Mouse (Mus musculus) ovary, postnatal 36 days (tissue): Measurements from ENCODE around the gene Dis3l2.

ENCODE experiments used
- DNase-seq: peaks from one replicate; pipeline ENCODE4 v3.0.0; 2022; ENCODE audit warnings: low spot score, mixed read lengths

The Dis3l2 gene

DNA sequence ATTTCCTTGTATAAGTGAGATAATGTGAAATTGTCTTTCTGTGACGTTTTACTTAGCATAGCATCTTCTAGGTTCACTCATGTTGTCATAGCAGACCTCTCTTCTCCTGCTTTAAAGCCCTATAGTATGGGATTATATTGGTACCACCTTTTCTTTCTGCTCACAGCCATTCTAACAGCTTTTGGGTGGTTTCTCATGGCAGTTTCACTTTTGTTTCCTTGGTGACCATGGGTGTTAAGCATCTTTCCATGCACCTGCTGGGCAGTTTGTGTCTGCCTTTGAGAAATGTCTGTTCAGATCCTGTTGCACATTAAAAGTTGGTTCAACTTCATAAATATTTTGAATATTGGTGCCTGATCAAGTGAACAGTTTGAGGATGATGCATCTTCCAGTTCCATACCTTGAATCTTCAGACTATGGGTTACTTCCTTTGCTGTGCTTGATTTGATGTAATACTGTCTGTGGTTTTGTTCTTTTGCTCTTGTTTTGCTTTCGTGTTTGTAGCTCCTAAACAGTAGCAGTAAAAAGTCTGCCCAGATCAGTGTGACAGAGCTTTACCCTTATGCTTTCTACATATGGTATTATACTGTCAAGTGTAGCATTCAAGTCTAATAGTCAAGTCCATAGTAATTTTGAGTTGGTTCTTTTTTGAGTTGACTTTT lies 29.7 kb downstream of the Dis3l2 start:
- DNase-seq: no peak

DNA sequence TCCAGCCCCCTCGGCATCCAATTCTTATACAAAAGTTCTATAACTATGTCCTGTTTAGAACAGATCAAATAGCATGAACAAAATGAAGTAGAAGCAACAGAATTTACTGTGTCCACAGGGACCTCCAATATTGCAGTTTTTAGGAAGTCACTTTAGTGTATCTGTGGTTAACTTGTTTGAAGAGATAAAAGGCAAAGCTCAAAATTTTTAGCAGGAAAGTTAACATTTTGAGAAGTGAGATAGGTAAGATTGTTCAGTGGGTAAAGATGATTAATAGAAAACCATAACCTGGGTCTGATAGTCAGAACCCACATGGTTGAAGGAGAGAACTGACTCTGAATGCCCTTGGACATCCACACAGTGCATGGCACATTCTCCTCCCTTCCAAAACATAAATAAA lies 32.8 kb downstream of the Dis3l2 start:
- DNase-seq: no peak

DNA sequence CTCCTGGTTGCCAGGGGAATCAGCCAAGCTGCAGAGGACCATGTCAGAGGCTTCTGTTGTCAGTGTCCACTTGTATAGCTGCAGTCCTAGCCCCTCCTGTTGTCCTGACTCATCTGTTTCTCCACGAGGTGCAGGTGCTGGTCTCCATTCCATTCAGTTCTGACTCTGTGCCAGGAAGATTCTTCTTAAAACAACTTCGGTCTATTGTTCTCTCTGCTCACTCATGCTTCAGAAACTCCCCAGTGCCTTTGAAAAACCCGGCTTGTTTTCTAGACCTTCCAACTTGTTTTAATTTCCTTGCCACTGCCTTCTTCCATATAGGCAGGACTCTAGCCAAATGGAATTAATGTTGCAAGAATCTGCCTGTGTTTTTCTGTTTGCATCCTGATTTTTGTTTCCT lies 39.3 kb downstream of the Dis3l2 start:
- DNase-seq: no peak

DNA sequence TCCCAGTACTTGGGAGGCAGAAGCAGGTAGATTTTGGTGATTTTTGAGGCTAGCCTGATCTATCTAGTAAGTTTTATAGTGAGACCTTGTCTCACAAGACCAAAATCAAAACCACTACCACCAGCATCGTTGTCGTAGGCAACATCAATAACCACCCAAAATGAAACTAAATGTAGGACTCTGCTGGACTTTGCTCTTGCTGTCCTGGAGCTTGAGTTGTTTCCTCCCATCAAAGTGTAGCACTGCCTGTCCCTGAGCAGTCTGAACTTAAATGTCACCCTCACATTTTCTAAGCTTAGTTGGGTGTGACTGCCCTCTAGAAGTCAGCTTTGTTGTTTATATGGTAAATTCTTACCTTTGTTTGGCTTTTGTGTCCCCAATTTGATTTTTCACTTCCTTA lies 43.4 kb downstream of the Dis3l2 start:
- no peak for DNase-seq

DNA sequence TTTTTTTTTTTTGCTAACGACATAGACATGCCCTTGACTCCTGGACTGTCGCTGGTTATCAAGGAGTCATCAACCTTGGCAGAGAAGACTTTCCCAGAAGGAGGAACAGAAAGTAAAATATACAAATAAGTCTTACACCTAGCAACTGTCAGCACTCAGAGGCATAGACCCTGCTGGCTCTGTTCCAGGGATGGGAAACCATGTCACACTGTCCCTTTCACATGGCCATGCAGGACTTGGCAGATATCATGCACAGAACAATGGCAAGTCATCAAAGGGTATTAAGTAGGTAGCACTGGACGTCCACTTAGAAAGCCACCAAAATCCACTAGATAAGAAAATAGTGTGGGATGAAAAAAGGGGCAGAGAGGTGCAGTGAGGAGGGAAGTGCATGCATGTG lies 46.5 kb downstream of the Dis3l2 start:
- no peak for DNase-seq

DNA sequence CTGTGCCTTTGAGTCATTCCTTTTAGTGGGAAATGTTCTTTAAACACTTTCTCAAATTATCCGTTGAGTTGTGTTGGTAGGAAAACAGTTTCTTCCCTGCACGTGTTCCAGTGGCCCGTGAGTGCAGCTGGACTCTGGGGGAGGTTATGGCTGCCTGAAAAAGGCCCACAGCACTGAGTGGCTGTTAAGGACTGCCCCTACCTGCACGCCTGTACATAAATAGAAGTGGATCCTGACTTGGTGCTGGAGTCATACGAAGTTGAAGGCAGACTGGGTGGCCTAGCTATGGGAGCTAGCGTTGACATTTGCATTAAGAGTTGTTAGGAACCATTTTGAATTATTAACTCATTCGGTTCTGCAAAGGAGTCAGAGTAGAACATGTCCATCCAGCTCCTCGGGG lies 49.8 kb downstream of the Dis3l2 start:
- no peak for DNase-seq

DNA sequence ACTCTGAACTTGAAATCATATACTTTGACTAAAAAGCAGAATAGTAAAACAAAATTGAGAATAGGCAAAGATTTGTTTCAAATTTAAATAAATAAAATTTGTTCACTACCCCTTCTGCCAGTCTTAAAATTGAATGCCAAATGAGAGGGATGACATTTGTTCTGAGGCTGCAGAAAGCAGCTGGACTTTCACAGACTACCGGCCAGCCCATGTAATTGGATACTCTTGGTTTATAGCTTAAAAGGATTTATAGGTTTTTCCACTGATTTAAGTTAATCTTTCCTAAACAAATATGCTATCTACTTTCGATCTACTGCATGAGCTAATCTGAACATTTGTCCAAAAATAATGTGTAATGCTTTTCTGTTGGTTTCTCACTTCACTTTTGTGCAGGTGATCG lies 50.7 kb downstream of the Dis3l2 start:
- no peak for DNase-seq

DNA sequence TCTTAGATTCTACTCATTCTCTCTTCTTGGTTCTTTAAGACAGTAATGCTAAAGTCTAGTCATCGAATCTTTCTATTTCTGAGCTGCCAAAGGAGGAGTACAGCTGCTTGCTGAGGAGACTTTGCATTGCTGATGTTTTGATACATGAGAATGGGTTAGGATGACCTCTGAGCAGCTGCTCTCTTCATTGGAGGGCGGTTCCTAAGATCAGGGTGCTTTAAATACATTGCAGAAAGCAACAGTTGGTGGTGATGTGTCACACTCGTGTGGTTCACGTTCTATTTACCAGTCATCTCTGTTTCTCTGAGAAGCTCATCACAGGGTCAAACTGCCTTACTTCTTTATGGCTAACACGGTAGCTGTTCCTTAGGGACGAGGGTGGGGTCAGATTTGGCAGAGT lies 54.5 kb downstream of the Dis3l2 start:
- DNase-seq: peak; percentile 9

DNA sequence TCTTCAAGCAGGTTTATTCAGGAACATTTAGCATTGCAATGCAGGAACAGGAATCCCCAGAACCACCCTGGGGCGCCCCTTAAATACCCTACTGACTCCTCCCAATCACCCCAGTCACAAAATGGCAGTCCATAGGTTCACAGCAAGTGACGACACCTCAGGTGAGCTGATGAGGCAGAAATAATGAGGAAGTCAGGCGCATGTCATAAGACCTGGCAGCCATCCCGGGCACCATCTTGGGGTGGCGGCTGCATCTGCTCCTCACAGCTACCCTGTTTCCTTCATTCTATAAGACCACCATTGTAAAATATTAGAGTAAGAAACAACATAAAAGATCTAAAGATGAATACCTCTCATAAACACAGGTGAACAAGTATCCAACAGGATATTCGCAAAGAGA lies 58.6 kb downstream of the Dis3l2 start:
- no peak for DNase-seq

DNA sequence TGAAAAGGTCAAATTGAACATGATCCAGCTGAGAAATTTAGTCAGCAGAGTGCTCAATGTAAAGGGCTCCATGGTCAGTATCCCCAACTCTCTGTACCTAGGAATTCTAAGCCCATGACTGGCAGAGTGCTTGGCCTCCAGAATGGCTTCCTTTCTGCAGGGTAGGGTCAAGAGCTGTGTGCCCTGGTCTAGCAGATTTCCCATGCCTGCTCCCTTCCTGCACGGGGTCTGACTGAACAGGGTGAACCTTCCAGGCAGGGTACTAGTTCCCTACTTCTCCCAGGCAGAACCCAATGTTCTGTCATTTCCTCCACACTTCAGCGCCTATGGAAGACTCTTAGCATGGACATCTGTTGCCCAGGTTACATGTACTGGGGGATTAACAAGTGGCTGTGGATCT lies 97.6 kb downstream of the Dis3l2 start:
- no peak for DNase-seq

DNA sequence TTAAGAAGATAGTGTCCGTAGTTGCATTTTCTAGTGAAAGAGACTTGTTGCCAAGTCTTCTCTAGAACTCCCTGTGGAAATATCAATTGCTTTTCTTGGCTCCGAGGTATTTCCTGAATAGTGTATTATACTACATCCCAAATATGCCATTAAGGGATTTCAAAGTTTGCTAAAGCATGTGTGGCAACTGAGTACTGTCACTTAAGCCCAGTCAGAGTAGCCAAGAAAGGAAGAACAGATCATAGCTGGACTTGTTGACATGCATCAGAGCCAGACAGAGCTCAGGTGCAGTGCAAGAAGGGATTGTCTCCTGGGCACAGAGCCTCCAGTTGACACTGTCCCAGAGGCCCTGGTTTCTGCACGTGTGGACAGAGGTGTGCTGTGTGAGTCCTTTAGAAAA lies 108.1 kb downstream of the Dis3l2 start:
- no peak for DNase-seq

DNA sequence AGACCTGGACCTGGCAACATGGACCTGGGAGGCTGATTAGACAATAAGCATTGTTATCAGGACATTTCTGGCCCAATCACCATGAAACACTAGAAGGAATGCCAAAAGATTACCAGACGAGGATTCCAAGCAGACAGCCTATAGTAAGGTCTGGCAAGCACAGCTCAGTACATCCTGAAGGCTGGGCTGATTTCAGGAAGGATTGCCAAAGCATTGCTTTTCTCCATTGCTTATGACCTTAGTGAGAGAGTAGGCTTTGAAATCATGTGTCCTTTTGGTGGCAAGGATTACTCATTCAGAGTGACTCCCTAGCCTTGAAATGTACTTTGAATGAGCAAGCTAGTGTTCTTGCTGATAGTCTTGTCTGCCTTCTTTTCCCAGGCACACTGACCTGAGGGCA lies 118.7 kb downstream of the Dis3l2 start:
- DNase-seq: no peak

DNA sequence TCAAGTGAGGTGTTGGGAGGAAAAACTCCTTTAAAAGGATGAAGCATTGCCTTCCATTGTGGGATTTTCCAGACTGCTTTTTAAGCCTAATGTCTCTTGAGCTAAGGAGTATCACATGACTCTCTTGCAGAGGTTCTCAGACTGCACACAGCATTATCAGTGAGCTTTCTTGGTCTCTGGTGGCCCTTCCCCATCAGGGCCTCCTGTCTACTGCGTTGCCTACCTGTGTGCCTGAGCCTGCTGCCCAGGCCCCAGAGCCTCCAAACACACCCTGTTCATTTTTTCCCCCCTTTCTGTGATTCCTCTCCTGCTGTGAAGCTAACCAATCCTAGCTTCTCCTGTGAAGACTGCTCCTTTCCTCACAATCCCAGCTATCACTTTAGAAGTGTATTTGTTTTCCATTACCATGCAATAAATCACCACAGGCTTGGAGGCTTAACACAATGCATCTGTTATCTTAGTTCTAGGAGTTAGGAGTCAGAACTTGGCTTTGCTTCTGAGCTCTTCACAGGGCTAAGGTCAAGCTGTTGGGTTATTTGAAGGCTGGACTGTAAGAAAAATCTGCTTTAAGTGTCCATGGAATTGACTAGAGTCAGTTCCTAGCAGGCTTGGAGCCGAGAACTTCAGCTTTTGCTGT lies 130.9 kb downstream of the Dis3l2 start:
- DNase-seq: no peak

DNA sequence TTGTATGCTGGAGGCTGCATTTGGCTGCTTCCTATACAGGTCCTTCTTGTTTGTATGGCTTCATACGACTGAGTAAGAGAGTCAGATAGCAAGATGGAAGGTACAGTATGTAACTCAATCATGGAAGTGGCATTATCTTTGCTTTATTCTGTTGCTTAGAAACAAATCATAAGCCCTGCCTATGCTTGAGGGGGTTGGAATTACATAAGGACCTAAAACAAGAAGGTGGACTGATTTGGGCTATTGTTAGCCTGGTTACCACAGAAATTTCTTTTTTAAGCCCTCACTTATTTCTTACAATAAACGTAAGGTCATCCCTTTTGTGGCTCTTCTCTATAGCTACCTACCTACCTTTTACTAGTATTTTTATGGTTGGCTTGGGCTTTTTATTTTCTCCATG lies 131.4 kb downstream of the Dis3l2 start:
- no peak for DNase-seq

DNA sequence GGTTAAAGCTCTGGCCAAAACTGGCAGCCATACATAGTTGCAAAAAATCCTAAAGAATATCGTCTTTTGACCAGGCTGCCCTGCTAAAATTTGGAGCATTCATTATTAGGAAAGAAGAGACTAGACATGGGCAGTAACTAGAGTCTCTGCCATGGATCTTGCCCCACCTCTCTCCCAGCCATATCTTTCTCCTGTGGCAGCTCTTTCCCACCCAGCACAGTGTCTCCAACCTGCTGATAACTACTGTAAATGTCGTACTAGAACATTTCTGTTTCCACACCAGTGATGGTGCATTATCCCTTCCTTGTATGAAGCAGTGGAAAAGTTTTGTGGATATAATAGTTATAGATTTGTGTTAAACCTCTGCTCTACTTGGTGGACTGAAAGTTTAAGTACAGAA lies 147.1 kb downstream of the Dis3l2 start:
- DNase-seq: no peak

DNA sequence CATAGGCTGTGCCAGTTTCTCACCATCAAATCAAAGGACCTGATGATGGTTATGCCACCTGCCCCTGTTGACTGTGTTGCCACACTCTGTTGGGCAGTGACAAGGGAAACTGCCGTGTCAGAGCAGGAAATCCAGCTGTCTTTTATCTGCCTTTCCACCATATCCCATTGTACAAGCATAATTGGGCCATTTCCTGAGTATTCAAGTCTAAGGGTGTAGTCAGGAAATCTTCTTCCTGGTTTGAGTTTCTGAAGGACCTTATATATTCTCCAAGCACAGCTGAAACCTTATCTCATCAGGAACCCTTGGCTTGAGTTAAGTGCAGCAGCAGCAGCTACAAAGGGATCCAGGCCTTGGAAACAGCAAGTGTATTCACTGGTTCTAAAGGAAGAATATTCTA lies 155.3 kb downstream of the Dis3l2 start:
- DNase-seq: no peak

DNA sequence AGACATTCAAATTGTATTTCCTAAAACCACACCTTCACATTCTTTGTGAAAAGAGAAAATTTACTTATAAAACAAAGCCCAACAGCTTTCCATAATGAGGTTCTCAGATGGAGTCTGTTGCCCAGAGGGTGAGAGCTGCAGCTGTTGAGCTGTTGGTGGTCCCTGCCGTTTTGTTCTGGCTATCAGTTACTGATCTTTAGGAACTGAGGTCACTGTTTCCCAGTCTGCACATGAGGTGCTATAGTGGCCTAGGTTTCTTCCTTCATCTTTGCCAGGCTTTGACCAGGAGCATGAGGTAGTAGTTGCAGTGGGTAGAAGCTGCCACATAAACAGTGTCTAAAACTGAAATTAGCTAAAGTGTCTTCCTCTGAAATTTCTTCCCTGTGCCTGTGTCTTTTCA lies 155.8 kb downstream of the Dis3l2 start:
- no peak for DNase-seq

DNA sequence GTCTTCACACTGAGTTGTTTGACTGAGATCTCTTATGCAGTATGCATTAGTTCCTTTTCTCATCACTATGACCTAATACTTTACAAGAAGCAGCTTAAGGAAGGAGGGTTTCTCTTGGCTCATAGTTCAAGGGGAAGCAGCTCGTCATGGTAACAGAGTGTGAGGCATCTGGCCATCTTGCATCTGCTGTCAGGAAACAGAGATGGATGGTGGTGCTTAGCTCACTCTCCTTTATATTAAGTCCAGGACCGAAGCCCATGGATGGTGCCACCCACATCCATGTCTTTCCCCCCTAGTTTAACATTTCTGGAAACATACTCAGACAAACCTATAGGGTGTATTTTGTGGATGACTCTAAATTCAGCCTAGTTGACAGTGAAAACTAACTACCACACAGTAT lies 170.1 kb downstream of the Dis3l2 start:
- DNase-seq: no peak

DNA sequence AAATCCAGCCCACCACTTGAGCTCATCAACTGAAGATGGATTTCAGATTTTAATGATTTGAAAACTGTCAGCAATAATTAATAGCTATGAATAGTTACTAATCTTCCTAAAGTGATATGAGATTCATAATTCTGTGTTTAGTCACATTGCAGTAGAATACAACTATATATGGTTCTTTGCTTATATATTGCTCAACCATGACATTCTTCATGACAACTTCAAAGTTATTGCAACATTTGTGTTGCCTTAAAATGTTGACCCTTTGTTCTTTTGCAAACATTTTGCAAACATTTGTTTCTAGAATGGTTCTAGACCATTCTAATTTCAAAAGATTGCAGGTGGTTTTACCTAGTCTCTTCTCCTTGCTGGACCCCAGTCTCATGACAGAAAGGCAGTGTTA lies 175.1 kb downstream of the Dis3l2 start:
- DNase-seq: no peak

DNA sequence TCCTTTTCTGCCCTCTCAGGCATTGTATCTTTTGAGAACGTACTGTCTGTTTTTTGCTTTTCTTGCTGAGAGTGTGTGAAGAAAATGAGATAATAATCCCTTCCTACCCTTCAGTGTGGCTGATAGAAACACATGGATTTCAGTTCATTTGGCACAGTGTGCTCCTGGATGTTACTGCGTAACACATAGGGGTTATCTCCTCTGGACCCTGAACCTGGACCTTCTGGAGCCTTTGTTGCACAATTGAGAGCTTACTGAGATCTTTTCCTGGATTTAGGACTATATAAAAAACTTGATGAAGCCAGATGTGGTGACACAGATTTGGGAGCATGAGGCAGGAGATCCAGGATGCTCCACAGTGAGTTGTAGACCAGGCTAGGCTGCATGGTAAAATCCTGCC lies 175.9 kb downstream of the Dis3l2 start:
- DNase-seq: no peak

DNA sequence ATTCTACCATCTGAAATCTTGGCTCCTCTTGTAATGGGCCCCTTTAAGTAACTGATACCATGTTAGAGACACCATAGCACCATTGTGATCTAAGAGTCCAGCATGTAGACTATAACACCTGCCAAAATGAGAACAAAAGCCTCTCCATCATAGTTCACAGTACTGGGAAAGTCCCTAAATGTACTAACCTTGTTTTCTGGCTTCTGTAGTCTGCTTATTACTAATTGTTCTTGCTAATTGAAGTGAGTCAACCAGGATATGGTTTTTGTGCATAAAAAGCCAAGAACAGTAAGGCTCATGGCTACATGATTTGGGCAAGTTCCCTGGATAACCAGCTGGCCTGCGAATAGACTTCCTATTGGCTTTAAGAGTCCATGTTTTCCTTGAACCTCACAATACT lies 183.5 kb downstream of the Dis3l2 start:
- DNase-seq: no peak

DNA sequence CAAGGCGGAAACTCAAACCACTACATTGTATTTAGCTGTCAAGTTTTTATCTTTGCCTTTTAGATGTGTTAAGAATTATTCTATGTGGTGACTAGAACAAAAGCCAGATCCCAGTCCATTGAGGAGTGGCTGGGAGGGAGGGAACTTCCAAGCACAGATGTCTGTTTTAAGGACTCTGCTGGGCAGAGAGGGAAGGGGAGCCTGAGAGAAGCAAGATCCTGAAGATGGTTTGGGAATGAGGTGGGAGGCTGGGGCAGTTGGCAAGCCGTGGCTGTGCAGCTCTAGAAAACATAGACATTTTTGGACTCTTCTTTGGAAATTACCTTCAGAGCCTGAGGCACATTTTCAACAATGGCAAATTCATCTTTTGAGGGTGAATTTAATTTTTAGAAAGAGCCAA lies 208.9 kb downstream of the Dis3l2 start:
- DNase-seq: no peak

DNA sequence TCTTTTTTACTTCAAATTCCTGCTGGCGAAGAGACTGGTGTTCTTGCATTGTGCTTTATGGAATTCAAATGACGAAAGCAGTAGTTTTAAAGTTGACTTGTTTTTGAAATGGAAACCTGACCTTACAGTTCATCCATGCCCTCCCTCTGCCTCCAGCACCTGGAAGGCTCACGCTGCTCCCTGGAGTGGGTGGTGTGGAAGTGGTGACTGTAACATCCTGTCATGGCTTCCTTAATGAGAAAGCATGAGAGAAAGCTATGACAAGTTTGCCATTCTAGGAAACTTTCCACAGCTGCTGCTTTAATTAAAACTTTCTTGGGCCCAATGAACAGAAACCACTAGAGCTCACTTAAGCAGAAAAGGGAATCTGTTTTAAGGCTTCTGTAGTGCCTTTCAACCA lies 210.3 kb downstream of the Dis3l2 start:
- DNase-seq: no peak

DNA sequence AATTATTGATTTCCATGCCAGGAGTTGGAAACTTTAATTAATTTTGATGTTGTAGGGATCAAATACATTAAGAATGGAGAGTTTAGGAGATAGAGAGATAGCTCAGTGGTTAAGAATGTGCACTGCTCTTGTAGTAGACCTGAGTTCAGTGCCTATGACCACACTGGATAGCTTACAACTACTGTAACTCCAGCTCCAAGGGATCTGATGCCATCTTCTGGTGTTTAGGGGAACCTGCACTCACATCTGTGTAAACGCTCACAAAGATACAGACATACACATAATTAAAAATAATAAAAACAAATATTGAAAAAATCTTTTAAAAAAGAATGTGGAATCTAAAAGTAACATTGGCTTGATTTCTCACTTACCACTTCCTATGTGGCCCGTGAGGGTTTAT lies 211.1 kb downstream of the Dis3l2 start:
- no peak for DNase-seq
